Mouse (Mus musculus): ENCODE measurements around the gene Zfp513. TPM values are rescaled to one million over a fixed set of nuclear protein-coding genes. Genes with fewer than 3 reads are reported as not detected.
A peak's percentile ranks its signal among the peaks of the same experiment; 100 is the strongest.

Zfp513 gene
- total RNA-seq, 2 experiments from 2014 or later, result 28.0 to 31.4 TPM

DNA sequence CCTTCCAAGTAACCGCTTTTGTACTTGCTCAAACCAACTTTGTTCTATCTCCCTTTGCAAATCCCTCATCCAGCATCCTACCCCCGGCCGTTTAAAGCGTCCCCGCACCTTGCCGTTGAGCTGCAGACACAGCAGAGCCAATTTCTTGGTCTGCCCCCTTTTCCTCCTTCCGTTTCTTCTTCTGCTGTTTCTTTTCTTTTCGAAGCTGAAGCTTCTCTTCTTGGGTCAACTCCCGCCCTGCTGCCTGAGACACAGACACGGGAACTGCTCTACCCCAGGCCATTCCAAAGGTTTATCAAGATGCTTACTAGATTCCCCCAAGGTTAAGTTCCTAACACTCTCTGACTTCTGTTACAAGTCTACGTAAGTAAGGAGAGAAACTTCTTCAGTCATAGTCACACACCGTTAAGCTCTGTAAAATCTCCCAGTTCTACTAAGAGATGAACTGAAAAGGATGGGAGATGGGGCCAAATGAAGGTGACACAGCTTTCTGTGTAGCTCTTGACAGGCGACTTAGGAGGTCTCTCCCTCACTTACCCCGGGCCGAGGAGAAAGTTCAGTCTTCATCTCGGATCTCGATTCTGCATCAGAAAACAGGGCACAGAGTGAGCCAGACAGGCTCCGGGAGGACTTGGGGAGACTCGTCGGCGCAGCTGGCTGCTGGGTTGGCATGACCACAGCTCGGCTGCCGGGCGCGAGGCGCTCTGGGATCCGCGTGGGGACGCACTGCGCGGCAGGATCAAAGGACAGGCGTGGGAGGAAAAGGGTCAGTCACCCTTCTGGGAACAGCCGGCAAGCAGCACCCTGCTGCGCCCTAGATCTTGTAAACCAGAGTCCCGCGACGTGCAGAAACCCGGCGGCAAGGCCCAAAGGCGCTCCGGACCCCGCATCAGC lies 9.8 kb downstream of the Zfp513 start:
- DNase-seq (ENCODE audit: extremely low spot score in 1 of 2, low spot score in 2 of 2), result no peak
- peak overlapping the region; percentile 92 for H3K27ac ChIP-seq
- TF ChIP-seq CTCF (IDR thresholded peaks at IDR 0.05), result no peak
- peak overlapping the region; percentile 97 for H3K4me3 ChIP-seq
- intact Hi-C loops (cut with DNase I), result no loop called here

DNA sequence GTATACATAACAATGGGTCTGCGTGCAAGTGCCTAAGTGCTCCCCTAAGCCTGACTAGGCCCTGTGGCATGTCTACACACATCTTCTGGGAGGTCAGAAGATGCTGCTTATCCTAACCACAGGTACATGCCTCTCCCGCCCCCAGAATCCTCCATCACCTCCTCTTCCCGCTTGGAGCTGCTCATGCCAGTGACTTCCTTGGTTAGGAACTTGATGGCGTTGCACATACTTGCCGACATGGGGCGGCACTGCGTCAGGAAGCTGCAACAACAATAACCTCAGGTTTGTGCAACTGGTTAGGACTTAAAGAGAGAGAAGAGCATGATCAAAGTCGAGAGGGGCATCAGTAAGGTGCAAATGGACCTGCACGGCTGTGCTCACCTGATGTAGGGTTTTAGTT lies 11.9 kb downstream of the Zfp513 start:
- no peak for DNase-seq (ENCODE audit: extremely low spot score in 1 of 2, low spot score in 2 of 2)
- H3K4me3 ChIP-seq, result no peak overlapping the region
- no peak overlapping the region for H3K27ac ChIP-seq
- intact Hi-C loops (cut with DNase I), result no loop called here
- no peak for TF ChIP-seq CTCF (IDR thresholded peaks at IDR 0.05)

DNA sequence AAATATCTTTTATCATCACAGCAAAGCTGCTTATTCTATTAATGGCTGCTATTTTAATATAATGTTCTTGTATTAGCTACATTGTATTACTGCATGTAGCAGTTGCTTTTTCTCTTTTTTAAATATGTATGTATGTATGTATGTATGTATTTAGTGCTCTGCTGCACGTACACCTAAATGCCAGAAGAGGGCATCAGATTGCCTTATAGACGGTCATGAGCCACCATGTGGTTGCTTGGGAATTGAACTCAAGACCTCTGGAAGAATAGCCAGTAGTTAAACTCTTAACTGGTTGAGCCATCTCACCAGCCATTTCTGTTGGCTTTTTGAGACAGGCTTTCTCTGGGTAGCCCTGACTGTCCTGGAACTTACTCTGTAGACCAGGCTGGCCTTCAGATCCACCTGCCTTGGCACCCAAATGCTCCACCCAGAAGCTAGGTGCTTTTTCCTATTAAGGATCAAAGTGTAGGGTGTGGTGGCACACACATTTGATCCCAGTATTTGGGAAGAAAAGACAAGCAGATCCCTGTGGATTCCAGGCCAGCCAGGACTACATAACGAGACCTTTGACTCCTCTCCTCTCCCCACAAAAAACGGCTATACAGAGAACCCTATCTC lies 13.8 kb downstream of the Zfp513 start:
- TF ChIP-seq CTCF (IDR thresholded peaks at IDR 0.05), result peak; percentile 34
- Histone ChIP-seq H3K4me3 (no peak overlapping the region), H3K27ac (no peak overlapping the region)
- intact Hi-C loops (cut with DNase I), result no loop called here
- no peak for DNase-seq (ENCODE audit: extremely low spot score in 1 of 2, low spot score in 2 of 2)

DNA sequence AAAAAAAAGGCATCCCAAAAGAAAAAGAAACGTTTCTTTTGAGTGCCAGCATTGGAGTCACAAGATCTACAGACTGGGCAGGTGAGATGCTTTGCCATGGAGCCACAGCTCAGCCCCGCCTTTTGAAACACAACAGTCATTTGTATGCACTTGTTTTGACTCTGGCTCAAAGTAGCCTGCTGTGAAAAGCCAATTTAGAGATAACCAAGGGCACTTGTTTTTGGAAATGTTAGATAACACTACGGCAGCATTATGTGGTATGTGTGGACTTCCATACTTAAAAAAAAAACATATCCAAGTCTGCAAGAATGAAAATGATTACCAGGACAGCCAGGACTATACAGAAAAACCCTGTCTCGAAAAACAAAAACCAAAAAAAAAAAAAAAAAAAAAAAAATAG lies 18.4 kb downstream of the Zfp513 start:
- no peak for DNase-seq (ENCODE audit: extremely low spot score in 1 of 2, low spot score in 2 of 2)
- no peak for TF ChIP-seq CTCF (IDR thresholded peaks at IDR 0.05)
- no peak overlapping the region for H3K27ac ChIP-seq
- intact Hi-C loops (cut with DNase I), result no loop called here
- no peak overlapping the region for H3K4me3 ChIP-seq

DNA sequence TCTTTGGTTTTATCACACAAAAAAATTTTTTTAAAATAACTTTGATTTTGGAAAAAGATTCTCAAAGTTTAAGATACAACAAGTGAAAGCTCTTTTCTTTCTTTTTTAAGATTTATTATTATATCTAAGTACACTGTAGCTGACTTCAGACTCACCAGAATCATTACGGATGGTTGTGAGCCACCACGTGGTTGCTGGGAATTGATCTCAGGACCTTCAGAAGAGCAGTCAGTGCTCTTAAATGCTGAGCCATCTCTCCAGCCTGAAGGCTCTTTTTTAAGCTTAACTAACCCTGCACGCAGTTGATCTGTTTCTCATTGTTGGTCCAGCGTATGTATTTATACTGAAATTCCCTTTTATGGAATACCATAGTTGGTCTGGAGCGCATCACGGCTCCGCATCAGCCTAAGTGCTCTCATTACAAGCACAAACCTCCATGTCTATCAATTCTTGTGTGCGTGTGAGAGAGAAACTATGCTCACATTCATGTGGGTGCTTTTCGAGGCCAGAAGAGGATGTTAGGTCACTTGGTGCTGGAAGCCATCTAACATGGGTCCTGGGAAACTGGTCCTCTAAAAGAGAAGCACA lies 20.8 kb downstream of the Zfp513 start:
- no peak for TF ChIP-seq CTCF (IDR thresholded peaks at IDR 0.05)
- H3K4me3 ChIP-seq, result no peak overlapping the region
- intact Hi-C loops (cut with DNase I), result no loop called here
- no peak overlapping the region for H3K27ac ChIP-seq
- DNase-seq (ENCODE audit: extremely low spot score in 1 of 2, low spot score in 2 of 2), result no peak

DNA sequence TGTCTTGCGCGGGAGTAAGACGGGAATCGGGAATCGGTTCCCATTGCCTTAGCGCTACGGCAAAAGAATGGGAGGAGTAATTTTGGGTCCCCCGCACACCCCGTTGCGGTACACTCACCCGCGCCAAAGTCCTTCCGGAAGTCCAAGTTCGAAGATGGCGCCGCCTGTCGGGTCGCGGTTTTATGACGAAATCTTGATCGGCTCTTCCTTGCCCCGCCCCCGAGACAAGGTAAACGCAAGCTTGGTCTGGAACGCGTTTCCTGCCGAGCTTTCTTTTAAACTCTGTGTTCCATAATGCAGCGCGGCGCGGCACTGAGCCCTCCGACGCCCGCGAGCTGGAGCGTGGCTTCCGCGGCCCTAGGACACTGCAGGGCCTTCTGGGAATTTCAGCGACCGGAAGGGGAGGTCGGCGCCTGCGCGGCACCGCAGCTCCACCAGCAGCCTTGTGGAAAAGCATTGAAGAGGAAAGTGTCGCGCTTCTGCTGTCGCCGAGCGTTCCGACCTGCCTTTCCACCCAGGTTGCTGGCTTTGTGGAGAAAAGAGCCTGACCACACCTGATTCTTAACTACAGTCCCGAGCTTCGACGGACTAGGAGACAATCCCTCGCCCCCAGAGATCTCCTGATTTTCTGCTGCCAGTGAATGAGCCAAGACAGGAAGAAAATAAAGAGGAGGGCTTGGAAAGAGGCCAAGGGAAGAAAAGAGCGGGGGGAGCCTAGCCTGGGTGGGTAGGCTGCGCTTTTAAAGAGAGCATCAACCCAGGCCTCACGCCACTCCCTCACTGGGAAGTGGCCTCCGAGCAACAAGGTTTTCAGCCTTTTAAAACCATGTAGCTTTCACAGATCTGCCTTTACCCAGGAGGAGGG lies 22.1 kb downstream of the Zfp513 start, which contains the start of the genes Gm29609 and Gtf3c2:
Gm29609 (minus strand) TSS at position 146 of the 865 bp plus-strand sequence.
Gtf3c2 (minus strand) TSS at position 379 of the 865 bp plus-strand sequence.
- no peak; the same call in 1 of the 2 replicates for TF ChIP-seq CTCF (IDR thresholded peaks at IDR 0.05)
- intact Hi-C loops (cut with DNase I), result loop anchor here (1.0 kb wide), 2 partner anchors 13 to 26 kb away; partner anchors contain the start of genes Eif2b4, Mpv17 and Snx17
- Histone ChIP-seq H3K4me3 (peak within 1 kb of the TSS; percentile 91), H3K27ac (peak within 1 kb of the TSS; percentile 96)
- DNase-seq (ENCODE audit: extremely low spot score in 1 of 2, low spot score in 2 of 2), result peak; percentile 96

DNA sequence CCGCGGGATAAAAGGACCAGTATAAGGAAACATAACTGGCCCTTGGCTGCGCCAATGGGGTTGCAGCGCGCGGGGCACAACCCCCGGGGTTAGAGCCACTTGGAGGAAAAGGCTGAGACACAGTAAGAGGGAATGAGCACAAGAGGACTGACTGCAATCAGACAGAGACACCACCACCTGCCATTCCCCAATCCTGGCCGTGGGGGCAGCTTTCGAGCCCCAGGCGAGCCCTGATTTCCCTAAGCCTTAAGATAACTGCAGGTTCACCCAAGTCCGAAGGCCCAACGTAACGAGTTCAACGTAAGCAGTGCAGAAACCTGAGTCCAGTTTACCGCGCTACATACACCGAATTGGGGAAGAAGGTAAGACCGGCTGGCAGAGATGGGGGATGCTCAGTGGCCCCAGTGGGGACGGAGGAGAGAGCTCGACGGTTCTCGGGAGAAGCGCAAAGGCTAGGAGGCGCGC lies 22.8 kb downstream of the Zfp513 start:
- Histone ChIP-seq H3K4me3 (peak overlapping the region; percentile 91), H3K27ac (peak overlapping the region; percentile 96)
- DNase-seq (ENCODE audit: extremely low spot score in 1 of 2, low spot score in 2 of 2), result peak in 1 of 2 experiments; percentile 26
- intact Hi-C loops (cut with DNase I), result loop anchor here (1.0 kb wide), 1 partner anchor 25 kb away; the partner anchor contains the start of gene Mpv17
- no peak; the same call in 1 of the 2 replicates for TF ChIP-seq CTCF (IDR thresholded peaks at IDR 0.05)

DNA sequence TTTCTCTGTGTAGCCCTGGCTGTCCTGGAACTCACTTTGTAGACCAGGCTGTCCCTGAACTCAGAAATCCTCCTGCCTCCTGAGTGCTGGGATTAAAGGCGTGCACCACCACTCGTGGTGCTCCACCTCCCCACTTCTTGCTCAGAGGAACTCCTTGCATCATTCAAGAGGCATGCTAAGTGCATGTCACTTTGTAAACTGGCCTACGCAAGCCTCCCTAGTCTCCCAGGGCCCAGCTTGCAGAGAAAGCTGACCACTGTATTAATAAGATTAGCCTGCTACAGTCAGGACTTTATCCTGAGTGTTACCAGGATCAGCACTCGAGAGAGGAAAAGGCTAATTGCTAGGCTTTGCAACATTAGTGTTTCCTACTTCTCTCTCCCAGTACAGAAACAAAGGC lies 33.5 kb downstream of the Zfp513 start:
- no peak for TF ChIP-seq CTCF (IDR thresholded peaks at IDR 0.05)
- H3K4me3 ChIP-seq, result no peak overlapping the region
- no peak for DNase-seq (ENCODE audit: extremely low spot score in 1 of 2, low spot score in 2 of 2)
- H3K27ac ChIP-seq, result no peak overlapping the region
- intact Hi-C loops (cut with DNase I), result no loop called here

DNA sequence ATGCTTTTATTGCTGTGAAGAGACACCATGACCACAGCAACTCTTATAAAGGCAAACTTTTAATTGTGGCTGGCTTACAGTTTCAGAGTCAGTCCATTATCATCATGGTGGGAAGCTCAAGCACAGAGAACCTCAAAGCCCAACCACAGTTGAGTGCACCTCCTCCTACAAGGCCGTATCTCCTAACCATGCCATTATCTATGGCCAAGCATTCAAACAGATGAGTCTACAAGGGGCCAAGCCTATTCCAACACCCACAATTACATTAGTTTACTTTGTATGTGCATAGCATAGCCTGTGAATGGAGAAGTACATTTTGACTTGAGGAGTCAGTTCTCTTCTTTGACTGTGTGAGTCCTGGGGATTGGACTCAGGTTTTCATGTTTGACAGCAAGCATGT lies 37.2 kb downstream of the Zfp513 start:
- DNase-seq (ENCODE audit: extremely low spot score in 1 of 2, low spot score in 2 of 2), result no peak
- intact Hi-C loops (cut with DNase I), result no loop called here
- no peak overlapping the region for H3K27ac ChIP-seq

DNA sequence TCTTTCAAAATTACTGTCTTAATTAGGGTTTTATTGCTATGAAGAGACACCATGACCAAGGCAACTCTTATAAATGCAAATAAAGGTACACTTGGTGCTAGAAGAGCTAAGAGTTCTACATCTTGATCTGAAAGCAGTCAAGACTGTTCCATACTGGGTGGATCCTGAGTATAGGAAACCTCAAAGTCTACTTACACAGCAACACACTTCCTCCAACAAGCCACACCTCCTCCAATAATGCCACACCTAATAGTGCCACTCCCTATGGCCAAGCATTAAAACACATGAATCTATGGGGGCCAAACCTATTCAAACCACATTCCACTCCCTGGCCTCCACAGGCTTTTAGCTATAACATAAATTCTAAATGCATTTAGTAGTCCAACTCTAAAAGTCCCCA lies 39.6 kb downstream of the Zfp513 start:
- no peak overlapping the region for H3K27ac ChIP-seq
- H3K4me3 ChIP-seq, result no peak overlapping the region
- intact Hi-C loops (cut with DNase I), result no loop called here
- DNase-seq (ENCODE audit: extremely low spot score in 1 of 2, low spot score in 2 of 2), result no peak
- TF ChIP-seq CTCF (IDR thresholded peaks at IDR 0.05), result no peak

More for the DNA sequence above, 37.2 kb downstream of the Zfp513 start:
- no peak for TF ChIP-seq CTCF (IDR thresholded peaks at IDR 0.05)
- no peak overlapping the region for H3K4me3 ChIP-seq

DNA sequence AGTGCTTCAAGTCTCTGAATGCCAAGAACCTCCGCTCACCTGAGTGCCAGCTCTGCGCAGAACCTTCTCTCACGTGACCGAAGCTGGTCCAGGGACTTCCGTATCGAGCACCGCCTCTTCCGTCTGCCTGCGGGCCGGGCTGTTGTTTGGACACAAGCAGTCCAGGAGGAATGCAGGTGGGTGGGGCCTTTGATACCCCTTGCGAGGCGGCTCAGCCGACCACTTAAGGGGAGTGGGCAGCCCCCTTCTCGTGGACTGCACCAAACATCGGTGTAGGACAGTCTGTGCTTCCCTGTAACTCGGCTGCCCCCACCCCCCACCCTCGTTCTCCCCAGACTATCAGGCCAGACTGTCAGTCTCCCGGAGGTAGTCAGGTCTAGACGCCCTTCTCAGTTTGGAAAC lies 48.0 kb downstream of the Zfp513 start, which contains the start of gene Mpv17:
Mpv17 (minus strand) TSS at position 100 of the 402 bp plus-strand sequence.
- Histone ChIP-seq H3K27ac (peak within 1 kb of the TSS; percentile 86), H3K4me3 (peak within 1 kb of the TSS; percentile 88)
- DNase-seq (ENCODE audit: extremely low spot score in 1 of 2, low spot score in 2 of 2), result peak; percentile 80 to 82
- TF ChIP-seq CTCF (IDR thresholded peaks at IDR 0.05), result no peak
- intact Hi-C loops (cut with DNase I), result loop anchor here (1.0 kb wide), 1 partner anchor 25 kb away; the partner anchor contains the start of gene Gm29609

Measured in left cerebral cortex, adult 2 months (tissue).